Mouse (Mus musculus) adrenal gland, postnatal 14 days (tissue): ENCODE data around the gene Aplp1. TPM values are rescaled to one million over a fixed set of nuclear protein-coding genes. Genes with fewer than 3 reads are reported as not detected.
A peak's percentile ranks its signal among the peaks of the same experiment; 100 is the strongest.

ENCODE experiments used
- DNase-seq: peaks from one replicate; pipeline ENCODE4 v3.0.0; 2021; ENCODE audit warnings: mixed read lengths
- total RNA-seq: library from RNA; stranded (reverse); gene quantifications from 2 replicates; pipeline ENCODE4 v1.2.3, GENCODE M21; 2021

Aplp1 gene
- total RNA-seq, 1 experiment from 2014 or later, result 21.3 TPM

- no peak for DNase-seq
Measured at GRCm38 (mm10) chr7:30450241-30450640, 4.9 kb upstream of the Aplp1 start.

DNA sequence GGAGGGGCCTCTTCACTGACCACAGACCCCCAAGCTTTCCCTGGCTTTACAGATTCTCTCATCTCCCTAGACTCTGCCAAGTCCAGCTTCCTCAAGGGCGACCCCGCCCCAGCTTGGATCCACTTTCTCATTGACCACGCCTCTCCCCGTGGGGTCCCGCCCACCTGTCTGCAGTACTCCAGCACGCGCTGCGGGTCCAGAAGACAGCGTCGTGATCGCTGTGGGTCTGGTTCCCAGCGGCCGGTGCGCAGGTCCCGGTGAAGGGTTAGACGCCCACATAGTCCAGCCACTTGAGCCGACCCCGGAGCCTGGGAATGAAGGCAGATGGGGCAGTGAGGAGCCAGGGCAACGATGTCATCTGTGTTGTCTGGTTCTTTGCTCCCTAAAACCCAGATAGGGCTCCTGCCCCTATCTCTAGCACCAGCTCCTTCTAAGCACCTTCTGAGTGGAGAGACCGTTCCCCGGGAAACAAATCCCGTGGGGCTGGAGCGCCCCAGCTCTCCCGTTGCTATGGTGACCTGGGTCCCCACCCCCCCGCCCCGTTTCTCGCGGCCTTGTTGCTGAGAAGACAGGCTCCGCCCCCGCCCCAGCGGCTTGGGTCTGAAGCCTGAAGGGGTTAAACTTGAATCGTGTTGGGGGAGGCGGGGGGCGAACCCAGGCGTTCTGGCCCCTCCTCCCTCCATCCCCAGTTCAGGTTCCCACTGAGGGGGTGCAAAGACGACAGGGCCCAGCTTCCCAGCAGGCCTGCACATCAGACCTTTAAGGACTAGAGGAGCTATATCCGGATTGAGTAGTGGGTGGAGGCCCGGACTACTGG is 973 bp downstream of the Aplp1 start:
- DNase-seq, result peak; percentile 67

GRCm38 (mm10) chr7:30443696-30444095 is 1.6 kb downstream of the Aplp1 start:
- DNase-seq, result no peak

- peak; percentile 69 for DNase-seq
Measured at GRCm38 (mm10) chr7:30440697-30441096, 4.6 kb downstream of the Aplp1 start.

DNA sequence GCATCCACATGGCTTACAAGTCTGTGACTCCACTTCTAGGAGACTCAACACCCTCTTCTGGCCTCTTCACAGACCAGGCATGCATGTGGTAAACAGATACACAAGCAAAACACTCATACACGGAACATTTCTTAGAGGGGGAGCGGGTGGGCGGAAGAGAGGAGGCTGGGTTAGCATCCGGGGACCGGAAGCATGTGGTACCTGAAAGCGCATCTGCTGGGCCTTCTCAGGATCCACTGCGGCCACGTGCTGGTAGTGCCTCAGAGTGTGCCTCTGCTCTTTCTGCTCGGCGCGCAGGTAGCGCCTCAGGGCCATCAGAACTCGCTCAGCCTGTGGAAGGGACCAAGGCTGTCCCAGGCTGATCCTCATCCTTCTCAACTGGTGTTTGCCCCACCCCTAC is 5.6 kb downstream of the Aplp1 start:
- no peak for DNase-seq

- no peak for DNase-seq
Measured at GRCm38 (mm10) chr7:30436879-30437278, 8.5 kb downstream of the Aplp1 start.

GRCm38 (mm10) chr7:30435156-30435555 is 10.2 kb downstream of the Aplp1 start:
- DNase-seq, result no peak

DNA sequence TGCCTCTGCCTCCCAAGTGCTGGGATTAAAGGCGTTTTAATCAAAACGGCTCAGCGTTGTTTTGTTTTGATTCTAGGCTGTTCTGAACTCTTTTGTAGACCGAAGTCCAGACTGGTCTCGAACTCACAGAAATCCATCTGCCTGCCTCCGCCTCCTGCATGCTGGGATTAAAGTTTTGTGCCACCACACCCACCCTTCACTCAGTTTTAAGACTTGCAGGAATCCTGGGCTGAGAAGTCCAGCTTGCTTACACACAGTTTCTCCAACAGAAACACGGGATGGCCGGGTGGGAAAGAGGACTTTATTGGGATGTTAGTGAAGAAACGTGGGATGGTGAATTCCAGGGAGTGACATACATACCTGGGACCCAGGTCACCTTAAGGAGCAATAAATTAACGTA is 10.6 kb downstream of the Aplp1 start:
- DNase-seq, result no peak

DNA sequence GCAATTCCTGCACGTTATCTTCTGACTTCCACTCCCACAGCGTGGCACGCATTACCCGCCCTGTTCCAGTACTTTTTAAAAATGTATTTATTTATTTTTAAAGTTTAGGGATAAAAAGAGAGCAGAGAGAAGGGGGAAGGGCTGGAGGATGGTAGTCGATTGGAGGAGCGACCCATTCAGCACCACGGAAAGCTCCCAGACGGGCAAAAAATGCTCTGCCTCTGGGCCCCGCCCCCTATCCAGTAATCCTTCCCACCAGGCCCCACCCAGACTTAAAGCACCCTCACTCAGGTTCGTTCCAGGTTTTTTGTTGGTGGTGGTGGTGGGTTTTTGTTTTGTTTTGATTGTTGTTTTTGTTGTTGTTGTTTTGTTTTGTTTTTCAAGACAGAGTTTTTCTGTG is 11.1 kb downstream of the Aplp1 start:
- DNase-seq, result peak; percentile 88

- DNase-seq, result peak; percentile 84
Measured at GRCm38 (mm10) chr7:30431793-30432192, 13.5 kb downstream of the Aplp1 start.

DNA sequence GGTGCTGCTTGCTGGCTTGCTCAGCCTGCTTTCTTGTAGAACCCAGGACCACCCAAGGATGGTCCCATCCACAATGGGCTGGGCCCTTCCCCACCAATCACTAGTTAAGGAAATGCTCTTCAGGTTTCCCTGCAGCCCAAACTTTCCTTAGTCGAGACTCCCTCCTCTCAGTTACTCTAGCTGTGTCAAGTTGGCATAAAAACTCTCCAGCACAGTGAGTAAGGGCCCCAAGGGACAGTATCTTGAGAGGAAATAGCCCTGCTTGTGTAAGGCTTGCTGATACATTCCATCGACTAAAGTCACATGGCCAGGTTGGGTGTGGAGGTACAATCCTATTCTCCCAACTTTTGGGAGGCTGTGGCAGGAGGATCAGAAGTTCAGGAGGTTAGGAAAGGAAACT is 15.1 kb downstream of the Aplp1 start:
- no peak for DNase-seq

DNA sequence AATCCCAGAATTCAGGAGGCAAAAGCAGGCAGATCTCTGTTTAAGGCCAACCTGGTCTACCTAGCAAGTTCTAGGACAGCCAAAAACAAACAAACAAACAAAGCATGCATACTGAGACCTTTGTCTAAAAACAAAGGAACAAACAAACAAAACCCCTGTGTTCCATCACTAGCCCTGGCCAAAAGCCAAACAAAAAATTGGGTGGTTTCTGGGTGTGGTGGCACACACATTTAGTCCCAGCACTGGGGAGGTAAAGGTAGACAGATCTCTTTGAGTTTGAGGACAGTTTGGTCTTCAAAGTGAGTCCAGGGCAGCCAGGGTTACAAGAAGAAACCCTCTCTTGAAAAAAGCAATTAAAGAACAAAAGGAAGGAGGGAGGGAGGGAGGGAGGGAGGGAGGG is 16.0 kb downstream of the Aplp1 start:
- DNase-seq, result no peak

GRCm38 (mm10) chr7:30423071-30423641 is 22.2 kb downstream of the Aplp1 start:
- DNase-seq, result peak; percentile 32

GRCm38 (mm10) chr7:30422560-30422959 is 22.8 kb downstream of the Aplp1 start:
- DNase-seq, result peak; percentile 25

GRCm38 (mm10) chr7:30421890-30422435 is 23.4 kb downstream of the Aplp1 start:
- DNase-seq, result peak; percentile 94

DNA sequence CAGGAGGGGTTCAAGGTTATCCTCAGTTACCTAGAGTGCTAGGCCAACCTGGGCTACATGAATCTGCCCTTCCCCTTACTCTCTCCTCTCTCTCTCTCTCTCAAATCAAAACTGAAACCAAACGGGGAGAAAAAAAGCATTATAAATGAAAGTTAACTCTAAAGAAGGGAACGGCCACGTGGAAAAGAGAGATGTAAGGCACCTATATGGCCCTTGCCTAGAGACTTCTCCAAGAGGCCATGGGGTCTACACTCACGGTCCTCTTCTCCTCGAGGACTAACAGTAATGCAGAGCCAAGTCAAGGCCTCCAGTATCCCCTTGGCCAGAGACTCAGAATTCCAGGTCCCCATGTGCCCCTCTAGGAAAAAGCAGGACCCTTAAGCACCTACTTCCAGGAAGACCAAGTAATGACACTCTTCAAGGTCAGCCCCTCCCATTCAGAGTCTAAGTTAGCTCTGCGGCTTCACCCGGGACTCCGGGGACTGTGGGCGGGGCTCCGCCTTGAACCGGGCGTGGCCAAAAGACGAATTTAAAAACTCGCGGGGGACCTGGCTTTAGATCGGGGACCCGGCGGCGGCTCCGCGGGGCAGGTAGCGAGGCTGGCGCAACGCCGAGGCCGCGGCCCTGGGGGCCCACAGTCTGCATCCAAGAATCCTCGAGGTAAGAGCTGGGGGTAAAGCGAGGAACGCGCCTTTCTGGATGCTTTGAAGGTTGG is 24.0 kb downstream of the Aplp1 start, which contains the start of gene Nfkbid:
TSS of gene Nfkbid (plus strand) at position 558 of the 715 bp plus-strand sequence.
- DNase-seq, result peak; percentile 89

DNA sequence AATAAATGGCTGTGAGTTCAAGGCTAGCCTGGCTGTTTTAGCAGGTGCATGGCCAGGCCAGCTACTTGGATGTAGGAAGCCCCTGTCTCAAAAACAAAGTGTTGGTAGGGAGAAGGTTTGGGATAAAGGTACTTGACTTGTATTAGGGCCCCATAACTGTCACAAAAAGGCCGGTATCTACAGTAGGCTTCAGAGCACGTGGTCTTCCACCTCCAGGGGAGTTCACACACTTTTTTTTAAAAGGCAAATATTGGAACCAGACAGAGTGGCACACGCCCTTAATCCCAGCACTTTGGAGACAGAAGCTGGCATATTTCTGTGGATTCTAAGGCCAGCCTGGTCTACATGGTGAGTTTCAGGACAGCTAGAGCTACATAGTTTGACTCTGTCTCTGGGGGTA is 24.7 kb downstream of the Aplp1 start:
- DNase-seq, result no peak

- peak; percentile 36 for DNase-seq
Measured at GRCm38 (mm10) chr7:30419561-30420499, 25.5 kb downstream of the Aplp1 start, which contains the start of gene Hcst. Gene Hcst (minus strand): TSS chr7:30419854.

DNA sequence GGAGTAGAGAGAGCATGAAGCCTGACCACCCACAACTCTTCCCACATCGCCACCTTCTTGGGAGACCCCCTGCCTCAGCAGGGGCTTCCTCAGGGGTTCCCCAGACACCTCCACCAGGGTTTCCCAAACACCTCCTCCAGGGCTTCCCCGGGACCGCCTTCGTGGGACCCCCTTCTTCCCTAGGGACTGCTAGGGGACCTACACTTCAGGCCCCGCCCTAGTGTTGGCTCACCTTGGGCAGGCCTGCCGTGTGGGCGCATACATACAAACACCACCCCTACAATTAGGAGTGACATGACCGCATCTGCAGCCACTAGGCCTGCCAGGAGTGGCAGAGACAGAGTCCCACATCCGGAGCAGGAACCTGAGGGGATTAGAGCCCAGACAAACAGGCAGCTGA is 27.5 kb downstream of the Aplp1 start:
- DNase-seq, result no peak

DNA sequence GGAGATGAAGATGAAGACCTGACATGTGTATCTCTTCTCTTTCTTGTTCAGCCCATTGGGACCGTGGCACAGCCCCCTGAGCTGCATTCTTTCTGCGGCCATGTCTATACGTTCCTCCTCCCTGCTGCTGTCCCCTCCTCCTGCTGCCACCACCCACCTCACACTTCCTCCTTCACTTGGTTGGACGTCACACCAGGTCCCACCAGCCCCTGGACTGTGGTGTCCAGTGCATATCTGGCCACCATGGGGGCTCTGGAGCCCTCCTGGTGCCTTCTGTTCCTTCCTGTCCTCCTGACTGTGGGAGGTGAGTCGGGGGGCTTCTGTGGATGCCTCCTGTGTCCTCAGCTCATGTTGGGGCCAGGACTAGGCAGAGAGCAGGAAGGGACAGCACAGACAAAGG is 31.7 kb downstream of the Aplp1 start, which contains the start of gene Tyrobp:
TSS of gene Tyrobp (plus strand) at position 165 of the 400 bp plus-strand sequence.
- DNase-seq, result no peak

- no peak for DNase-seq
Measured at GRCm38 (mm10) chr7:30412735-30413147, 32.6 kb downstream of the Aplp1 start.

GRCm38 (mm10) chr7:30411023-30411422 is 34.3 kb downstream of the Aplp1 start:
- DNase-seq, result no peak
